Mouse (Mus musculus): ENCODE results near the gene Gpr132. TPM values are rescaled to one million over a fixed set of nuclear protein-coding genes. Genes with fewer than 3 reads are reported as not detected.

The Gpr132 gene
- total RNA-seq, 2 experiments from 2014 or later, result not detected

DNA sequence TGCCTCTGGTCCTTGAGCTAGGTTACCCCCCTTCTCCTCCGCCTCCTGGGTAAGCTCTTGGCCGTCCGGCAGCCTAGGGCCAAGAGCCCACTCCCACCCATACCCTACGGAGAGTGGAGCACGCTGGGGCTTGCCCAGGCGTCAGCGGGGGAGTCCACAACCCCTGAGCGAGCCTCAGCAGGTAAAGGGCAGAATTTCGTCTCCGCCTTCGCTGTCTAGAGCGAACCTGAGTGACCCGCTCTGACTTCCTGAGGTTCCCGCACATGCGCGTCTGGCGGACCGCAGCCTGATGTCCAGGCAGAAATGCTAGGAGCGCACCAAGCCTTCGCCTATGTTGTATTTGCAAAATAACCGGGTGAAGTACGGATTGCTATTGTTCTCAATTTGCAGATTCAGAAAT, 6.2 kb upstream of the Gpr132 start:
- no peak overlapping the region for H3K4me3 ChIP-seq
- no peak for DNase-seq (ENCODE audit: low spot score in 2 of 2)

DNA sequence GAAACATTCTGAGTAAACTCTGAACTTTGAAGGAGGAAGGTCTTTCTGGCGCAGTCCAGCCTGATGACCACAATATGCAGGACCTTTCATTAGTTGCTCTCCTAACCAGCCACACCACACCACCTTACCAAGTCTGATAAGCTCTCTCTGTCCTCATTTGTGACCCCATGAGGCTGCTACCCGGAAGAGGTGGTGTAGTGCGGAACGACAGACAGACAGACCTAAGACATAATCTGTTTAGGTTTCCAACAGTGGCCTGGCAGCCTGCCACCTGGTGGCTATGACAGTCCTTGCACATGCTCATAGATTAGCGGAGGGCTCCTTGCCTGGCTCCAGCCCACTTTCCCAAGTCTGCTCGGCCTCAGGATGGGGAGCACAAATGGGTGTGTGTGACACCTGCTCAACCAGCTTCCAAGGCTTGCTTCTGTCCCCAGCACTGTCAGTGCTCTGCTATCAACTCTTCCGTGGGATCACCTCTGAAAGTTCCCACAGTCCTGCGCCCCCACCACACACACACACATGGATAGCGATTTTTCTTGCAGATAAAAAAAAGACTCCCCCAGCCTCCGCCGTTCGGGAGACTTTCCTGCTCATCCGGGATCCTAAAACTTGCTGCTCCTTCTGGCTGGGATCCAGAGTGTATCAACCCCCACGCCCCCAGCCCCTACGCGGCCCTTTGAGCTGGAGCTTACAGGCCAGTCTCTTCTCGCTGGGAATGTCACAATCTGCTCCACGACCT, 5.6 kb upstream of the Gpr132 start:
- Histone ChIP-seq H3K27ac (no peak overlapping the region), H3K4me3 (no peak overlapping the region)
- DNase-seq (ENCODE audit: low spot score in 2 of 2), result peak in 1 of 2 experiments; percentile 50
- peak; percentile 80 for TF ChIP-seq CTCF (conservative IDR thresholded peaks at IDR 0.05)

More for the DNA sequence above, 6.2 kb upstream of the Gpr132 start:
- TF ChIP-seq CTCF (conservative IDR thresholded peaks at IDR 0.05), result no peak
- H3K27ac ChIP-seq, result no peak overlapping the region

DNA sequence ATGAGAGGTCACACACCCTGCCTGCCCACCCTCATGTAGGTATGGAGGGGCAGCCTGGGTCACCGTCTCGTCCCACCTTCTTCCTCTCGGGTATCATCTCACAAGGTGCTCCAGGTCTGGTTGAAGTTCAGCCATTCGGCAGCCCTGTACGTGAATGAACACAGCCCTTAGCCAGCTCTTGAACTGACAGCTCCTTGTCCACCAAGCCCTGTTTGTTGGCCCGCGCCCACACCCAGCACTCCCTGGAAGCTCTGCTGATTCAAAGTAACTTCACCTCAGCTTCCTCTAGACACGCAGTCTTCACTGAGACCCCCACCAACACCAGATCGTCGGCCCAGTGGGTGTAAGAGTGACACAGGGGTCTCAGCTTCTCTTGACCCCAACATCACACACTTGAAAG, 5.0 kb upstream of the Gpr132 start:
- DNase-seq (ENCODE audit: low spot score in 2 of 2), result peak in 1 of 2 experiments; percentile 6
- no peak overlapping the region for H3K4me3 ChIP-seq
- TF ChIP-seq CTCF (conservative IDR thresholded peaks at IDR 0.05), result no peak
- no peak overlapping the region for H3K27ac ChIP-seq

DNA sequence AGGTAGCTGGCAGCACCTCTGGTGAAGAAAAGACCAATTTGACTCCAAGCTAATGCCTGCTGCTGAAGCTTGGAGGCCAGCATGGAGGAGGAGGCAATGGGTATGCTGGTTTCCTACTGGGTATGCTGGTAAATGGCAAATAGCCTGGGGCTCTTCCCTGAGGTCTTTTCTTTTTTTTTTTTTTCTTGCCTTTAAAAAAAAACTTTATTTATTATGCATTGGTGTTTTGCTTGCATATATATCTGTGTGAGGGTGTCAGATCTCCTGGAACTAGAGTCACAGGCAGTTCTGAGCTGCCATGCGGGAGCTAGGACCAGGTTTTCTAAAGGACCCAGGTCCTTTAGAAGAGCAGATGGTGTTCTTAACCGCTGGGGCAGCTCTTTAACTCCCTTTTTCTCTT, 3.2 kb upstream of the Gpr132 start:
- H3K27ac ChIP-seq, result no peak overlapping the region
- no peak overlapping the region for H3K4me3 ChIP-seq
- DNase-seq (ENCODE audit: low spot score in 2 of 2), result peak in 1 of 2 experiments; percentile 4
- TF ChIP-seq CTCF (conservative IDR thresholded peaks at IDR 0.05), result no peak

DNA sequence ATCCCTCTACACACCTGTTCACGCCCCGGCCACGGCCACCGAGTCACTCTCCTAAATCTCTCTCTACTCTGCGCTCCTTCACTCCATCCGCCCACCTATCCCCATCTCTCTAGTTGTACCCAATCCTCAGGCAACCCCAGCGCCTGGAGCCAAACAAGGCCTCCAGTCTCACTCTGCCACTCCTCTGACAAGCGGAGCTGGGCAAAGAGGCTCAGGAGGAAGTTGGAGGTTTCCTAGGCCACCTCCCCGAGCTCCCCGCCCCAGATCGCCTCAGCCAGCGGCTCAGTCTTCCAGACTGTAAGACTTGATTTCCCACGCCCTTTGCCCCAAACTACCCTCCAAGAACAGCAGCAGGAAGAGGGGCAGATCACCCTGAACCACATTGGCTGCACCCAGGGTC, 2.7 kb upstream of the Gpr132 start:
- no peak for DNase-seq (ENCODE audit: low spot score in 2 of 2)
- TF ChIP-seq CTCF (conservative IDR thresholded peaks at IDR 0.05), result no peak
- Histone ChIP-seq H3K4me3 (no peak overlapping the region), H3K27ac (no peak overlapping the region)

DNA sequence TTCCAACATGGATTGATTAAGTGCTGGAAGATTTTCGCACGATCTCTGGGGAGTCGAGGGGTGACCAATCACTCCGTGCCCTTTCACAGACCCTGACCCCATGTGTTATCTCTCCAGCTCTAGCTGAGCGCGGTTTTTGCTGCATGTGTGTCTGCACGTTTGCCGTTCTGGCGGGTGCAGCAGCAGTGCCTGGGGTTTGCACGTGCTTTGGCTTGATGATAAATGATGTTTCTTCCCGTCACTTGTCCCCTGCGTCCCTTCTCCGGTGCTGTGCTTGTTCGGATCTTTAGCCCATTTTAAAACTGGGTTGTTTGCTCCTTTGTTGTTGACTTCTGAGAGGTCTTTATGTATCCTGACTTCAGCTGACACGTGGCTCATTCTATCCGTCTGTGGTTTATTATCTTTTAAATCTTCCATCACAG, 1.8 kb upstream of the Gpr132 start:
- DNase-seq (ENCODE audit: low spot score in 2 of 2), result peak in 1 of 2 experiments; percentile 6
- no peak for TF ChIP-seq CTCF (conservative IDR thresholded peaks at IDR 0.05)
- Histone ChIP-seq H3K4me3 (no peak overlapping the region), H3K27ac (no peak overlapping the region)

DNA sequence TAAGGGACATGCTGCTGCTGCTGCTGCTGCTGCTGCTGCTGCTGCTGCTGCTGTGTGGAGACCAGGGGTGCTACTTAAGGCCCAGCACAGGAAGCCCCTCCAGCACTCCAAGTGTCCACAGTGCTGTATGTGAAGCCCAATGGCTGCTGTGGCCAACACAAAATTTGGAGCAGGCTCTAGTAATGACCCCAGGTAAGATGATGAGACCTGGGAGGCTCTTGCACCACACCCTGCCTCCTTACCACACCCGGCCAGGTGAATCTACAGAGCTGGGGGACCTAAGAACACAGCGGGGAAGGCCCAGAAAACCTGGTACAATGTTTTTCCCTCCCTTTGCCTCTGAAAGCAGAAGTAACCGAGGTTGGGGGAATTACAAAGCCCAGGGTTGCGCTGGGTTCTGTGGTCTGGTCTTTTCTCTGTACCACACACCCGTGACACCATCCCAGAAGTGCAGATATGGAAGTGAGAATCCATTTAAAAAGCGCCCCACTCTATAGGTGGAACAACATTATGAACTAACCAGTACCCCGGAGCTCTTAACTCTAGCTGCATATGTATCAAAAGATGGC, 838 bp downstream of the Gpr132 start:
- Histone ChIP-seq H3K27ac (no peak overlapping the region), H3K4me3 (no peak overlapping the region)
- no peak for DNase-seq (ENCODE audit: low spot score in 2 of 2)
- TF ChIP-seq CTCF (conservative IDR thresholded peaks at IDR 0.05), result no peak

DNA sequence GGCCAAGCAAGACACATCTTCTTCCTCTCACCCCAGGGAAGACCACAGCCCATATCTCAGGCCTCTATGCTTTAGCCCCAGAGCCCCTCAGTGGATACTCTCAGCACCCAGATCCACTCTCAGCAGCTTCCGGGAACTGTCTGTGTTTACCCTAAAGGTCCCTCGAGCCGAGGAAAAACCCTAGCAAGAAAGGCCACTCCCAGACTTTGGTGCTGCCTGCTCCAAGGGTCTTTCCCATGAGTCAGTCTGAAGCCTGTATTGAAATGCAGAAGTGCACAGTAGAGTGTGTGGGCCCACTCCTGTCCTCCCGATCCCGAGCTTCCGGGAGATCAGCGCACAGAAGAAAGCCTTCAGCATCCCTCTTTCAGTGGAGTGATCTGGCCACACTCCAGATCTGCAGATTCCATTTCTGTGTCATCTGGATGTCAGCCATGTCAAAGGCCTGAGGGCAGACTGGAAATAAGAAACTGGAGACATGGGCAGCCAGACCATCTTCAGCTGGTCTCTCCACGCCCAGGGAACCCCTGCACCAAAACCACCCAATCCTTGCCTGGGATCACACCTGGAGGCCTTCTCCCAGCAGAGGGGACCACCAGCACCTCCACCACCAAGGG, 1.5 kb downstream of the Gpr132 start:
- no peak for TF ChIP-seq CTCF (conservative IDR thresholded peaks at IDR 0.05)
- Histone ChIP-seq H3K27ac (no peak overlapping the region), H3K4me3 (no peak overlapping the region)
- DNase-seq (ENCODE audit: low spot score in 2 of 2), result peak in 1 of 2 experiments; percentile 2

DNA sequence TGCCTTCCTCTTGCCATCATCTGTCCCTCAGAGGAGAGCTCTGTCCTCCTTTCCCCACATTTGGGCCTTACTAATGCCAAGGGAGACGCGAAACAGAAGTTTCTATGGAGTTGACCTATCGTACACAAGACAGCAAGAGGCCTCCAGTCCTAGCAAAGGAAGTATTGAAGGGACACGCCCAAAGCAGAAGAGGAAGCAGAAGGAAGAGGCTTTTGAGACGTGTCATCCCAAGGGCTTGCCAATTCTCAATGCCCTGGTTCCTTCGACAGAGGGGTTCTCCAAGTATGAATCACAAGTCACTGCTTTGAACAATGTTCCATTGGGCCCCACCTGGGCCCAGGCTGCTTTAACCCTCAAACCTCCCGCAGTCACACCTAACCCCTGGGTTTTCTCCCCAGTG, 3.2 kb downstream of the Gpr132 start:
- DNase-seq (ENCODE audit: low spot score in 2 of 2), result no peak
- no peak overlapping the region for H3K27ac ChIP-seq
- no peak for TF ChIP-seq CTCF (conservative IDR thresholded peaks at IDR 0.05)
- no peak overlapping the region for H3K4me3 ChIP-seq

DNA sequence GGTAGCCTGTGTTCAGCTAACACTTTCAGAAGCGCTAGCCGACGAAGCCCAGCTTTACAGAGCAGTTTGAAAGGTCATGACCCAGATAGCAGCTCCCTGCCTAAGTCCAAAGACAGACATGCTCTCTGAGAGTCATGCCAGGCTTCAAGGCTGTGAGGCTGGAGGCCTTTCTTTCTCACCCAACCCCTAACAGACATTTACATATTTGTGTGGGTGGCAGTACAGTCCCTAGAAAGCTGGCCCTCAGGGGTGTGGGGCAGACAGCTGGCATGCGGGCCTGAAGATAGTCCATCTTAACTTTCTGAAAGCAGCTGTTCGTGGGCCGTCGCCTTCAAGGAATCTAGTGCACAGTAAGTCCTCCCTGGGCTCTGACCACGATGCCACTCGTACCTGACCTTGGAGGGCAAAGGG, 6.1 kb downstream of the Gpr132 start:
- no peak for TF ChIP-seq CTCF (conservative IDR thresholded peaks at IDR 0.05)
- Histone ChIP-seq H3K4me3 (no peak overlapping the region), H3K27ac (no peak overlapping the region)
- DNase-seq (ENCODE audit: low spot score in 2 of 2), result no peak

DNA sequence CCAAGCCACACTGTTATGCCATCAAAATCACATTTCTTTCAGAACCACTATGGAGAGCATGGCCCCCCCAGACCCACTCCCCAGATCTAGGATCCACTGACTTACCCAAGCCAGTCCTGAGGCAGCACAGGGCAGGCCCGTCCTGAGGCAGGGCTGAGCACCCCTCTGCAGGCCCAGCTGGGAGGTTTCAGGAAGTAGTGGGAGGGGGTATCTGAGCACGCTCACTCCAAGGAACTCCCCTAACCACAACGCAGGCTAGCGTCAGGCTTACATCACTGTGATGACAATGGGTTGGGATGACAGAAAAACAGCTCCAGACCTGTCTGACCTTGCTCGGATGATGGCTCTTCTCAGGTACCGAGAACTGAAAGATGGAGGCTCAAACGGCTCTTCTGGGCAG, 7.3 kb downstream of the Gpr132 start:
- no peak for DNase-seq (ENCODE audit: low spot score in 2 of 2)
- Histone ChIP-seq H3K27ac (no peak overlapping the region), H3K4me3 (no peak overlapping the region)
- no peak for TF ChIP-seq CTCF (conservative IDR thresholded peaks at IDR 0.05)

DNA sequence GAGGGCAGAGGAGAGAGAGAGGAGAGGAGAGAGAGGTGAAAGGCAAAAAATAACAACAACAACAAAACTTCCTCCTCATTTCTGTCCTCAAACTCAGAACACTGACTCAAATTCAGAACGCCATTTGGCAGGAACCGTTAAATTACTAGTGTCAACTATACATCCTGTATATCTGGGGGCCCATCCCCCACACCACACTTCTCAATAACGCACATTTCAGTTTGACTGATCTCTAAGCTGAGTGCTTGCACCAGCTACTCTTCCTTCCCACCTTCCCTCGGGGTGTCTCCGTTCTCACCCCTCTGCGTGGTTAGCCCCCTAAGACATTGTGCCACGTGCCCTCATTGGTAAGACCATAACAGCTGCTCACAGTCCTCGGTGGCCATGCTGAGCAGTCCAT, 8.1 kb downstream of the Gpr132 start:
- DNase-seq (ENCODE audit: low spot score in 2 of 2), result no peak
- Histone ChIP-seq H3K27ac (no peak overlapping the region), H3K4me3 (no peak overlapping the region)
- TF ChIP-seq CTCF (conservative IDR thresholded peaks at IDR 0.05), result no peak

DNA sequence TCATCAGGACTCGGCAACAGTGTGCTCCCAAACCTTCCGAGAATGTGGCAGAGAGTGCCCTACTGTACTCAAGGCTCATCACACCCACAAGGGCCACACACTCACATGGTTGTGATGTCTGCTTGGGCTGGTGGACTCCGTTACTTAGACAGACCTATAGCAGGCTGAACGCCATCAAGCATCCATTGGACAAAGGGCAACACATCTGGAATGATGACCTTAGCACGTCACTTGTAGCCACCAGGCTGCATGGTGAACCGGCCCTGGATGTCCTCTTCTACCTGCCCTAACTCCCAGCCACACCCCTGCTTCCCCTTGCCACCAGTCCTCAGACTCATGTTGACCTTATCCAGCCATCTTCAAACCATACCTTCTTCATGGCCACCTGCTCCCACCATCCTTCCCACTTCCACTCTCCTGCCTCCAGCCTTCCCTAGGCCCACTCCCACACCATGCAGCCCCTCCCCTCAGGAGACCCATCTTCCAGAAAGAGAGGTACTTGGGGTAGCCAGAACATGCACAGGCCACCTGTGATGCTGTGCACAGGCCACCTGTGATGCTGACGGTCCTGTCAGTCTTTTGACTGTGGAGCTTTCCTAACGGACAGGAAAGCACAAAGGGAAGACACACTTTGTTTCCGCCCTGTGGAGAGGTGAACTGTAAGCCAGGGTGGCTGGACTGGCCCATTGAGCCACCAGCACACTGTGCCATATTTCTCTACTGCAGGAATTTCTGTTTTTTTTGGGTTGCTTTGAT, 9.3 kb downstream of the Gpr132 start:
- no peak for TF ChIP-seq CTCF (conservative IDR thresholded peaks at IDR 0.05)
- Histone ChIP-seq H3K4me3 (no peak overlapping the region), H3K27ac (no peak overlapping the region)
- DNase-seq (ENCODE audit: low spot score in 2 of 2), result no peak

Measured in layer of hippocampus, adult 2 months (tissue).